Mouse (Mus musculus) MN1 (cell line): ENCODE data around the gene Zfp454.

Experiments
- DNase-seq: peaks from one replicate; pipeline ENCODE4 v3.0.0-alpha.2; 2016; ENCODE audit warnings: low spot score

The Zfp454 gene

DNA sequence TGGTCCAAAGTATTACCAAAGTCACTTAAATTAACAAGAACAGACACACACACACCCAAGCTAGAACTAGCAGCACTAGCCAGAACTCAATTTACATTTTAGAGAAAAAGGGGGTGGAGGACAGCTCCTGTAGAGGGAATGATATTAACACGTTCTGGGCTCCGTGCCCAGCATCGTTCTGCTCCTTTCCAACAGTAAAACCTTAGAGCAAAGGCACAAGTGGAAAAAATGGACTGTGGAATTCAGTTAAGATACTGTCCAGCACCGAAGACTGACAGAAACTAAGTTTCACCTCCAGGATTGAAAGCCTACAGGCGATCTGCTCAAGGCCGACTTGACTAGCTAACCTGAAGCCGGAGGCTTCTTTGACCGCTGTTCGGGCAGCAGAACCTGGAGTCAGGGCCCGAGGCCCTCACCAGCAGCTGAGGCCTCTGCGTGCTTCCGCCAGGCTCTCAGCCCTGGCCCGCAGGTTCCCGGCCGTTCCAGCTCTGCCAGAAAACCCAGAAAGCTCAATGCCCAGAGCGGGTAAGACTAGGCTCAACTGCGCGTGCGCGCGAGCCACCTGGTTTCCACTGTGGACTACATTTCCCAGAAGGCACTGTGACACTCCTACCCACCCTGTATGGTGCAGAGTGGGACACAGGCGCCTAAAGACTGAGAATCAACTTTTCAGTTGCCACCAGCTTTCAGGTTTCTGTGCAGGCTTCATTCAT is 46.3 kb downstream of the Zfp454 start, which contains the start of gene Zfp879:
Zfp879 (minus strand) TSS at position 530 of the 713 bp plus-strand sequence.
- peak; percentile 95 for DNase-seq

DNA sequence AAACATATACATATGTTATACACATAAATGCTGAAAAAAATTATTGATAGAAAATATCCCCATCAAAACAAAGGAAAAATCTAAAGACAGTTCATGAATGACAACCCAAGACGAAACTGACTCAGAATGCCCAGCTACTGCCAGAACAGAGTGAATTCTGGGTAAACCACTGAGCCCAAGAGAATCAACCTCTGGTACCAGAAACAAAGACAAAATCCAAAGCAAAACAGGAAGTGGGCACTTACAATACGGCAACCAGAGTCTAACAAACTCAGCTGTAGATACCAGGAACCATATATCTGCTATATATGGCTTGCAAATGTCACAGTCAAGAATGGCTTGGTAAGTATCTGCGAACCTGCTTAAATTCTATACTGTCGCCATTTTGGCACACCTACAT is 51.7 kb downstream of the Zfp454 start:
- DNase-seq: no peak

DNA sequence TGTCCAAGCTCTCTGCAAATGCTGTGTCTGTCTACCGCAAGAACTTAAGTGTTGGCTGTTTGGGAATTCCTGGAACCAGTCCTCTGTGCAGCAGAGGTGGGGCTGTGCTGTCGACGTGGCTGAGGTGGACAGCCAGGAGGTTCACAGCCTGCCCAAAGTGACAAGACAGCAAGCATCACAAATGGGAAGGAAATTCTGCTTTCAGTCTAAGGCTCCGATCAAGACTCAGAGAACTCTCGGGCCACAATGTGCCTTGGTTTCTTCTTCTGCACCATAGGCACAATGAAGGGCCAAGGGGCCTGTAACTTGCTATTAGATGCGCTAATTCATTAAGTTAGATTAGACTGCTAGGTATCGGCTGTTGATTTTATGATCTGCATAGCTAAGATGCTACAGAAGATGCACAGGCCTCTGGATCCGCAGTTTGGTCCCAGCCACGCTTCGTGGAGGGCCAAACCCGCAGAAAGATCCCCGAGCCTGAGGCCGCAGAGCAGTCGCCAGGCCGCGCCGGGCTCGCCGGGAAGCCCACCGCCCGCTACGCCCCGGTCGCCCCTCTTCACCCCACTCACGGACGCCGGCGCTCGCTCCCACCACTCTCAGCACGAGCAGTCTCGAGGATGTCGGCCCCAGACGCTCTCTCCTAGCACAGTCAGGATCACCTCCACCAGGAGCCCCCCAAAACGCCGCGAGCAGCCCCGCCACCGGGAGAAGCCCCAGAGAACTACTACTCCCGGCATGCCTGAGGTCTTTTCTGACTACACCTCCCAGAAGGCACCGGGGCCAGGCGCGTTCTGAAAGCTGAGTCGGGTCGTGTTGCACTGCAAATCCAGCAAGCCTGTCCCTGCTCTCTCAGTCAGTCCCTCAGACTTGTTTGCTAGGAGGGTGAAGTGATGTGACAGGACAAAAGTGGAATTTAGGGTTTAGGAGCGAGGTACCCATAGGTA is 60.2 kb downstream of the Zfp454 start, which contains the start of gene Zfp354c:
Zfp354c (minus strand) TSS at position 715 of the 944 bp plus-strand sequence.
- peak; percentile 84 for DNase-seq

DNA sequence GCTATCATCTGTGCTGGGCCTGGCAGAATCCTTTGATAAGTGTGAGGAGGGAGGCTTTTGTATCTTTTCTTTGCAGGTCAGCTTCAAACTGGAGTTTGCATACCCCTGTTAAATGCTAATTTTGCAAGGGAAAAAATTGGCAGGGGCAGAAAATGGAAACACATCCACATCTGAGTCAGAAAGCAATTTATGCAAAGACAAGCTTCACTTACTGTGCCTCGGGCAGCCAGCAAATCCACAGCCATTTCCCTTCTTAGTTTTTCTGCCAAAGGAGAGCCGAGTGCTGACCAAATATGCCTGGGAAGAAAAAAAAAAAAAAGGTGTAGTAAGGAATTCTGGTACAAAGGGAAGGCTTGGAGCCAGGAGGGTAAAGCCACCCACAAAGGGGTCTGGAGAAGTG is 61.2 kb downstream of the Zfp454 start:
- DNase-seq: no peak
